Mouse (Mus musculus) liver, embryonic 11.5 days (tissue): ENCODE results near the gene Ankrd13d. TPM values are rescaled to one million over a fixed set of nuclear protein-coding genes. Genes with fewer than 3 reads are reported as not detected.

Experiments
- ATAC-seq: fragments of 200-750 bp; cut with Nextera tagmentation; replicated peaks from 2 replicates; pipeline ENCODE4 v1.8.0; 2017; ENCODE audit warnings: moderate number of reproducible peaks, mild to moderate bottlenecking, moderate TSS enrichment, moderate library complexity; ENCODE audit not compliant: low FRiP score
- DNase-seq: peaks from one replicate; pipeline ENCODE4 v3.0.0-alpha.2; 2017; ENCODE audit warnings: low spot score
- H3K27ac ChIP-seq: fragments of 300-500 bp; sonication (generic); 2 replicates; pipeline ENCODE4 v1.5.1; 2014; ENCODE audit warnings: mild to moderate bottlenecking, low read depth, low read length, control low read depth
- H3K27me3 ChIP-seq: fragments of 300-500 bp; sonication (generic); replicated peaks from 2 replicates; pipeline ENCODE4 v1.6.1; 2014; ENCODE audit warnings: low read length, mixed read lengths; ENCODE audit not compliant: control insufficient read depth, insufficient read depth
- H3K36me3 ChIP-seq: fragments of 300-500 bp; sonication (generic); 2 replicates; pipeline ENCODE4 v1.6.1; 2014; ENCODE audit warnings: mild to moderate bottlenecking, low read length, moderate library complexity, mixed read lengths; ENCODE audit not compliant: control insufficient read depth, insufficient read depth
- H3K4me1 ChIP-seq: fragments of 300-500 bp; sonication (generic); replicated peaks from 2 replicates; pipeline ENCODE4 v1.6.1; 2014; ENCODE audit warnings: low read length, mixed read lengths; ENCODE audit not compliant: control insufficient read depth, insufficient read depth
- H3K4me2 ChIP-seq: fragments of 300-500 bp; sonication (generic); 2 replicates; pipeline ENCODE4 v1.6.1; 2014; ENCODE audit warnings: mild to moderate bottlenecking, control low read depth, moderate library complexity
- H3K4me3 ChIP-seq: fragments of 300-500 bp; sonication (generic); 2 replicates; pipeline ENCODE4 v1.5.1; 2014; ENCODE audit warnings: low read depth, low read length, control low read depth
- H3K9ac ChIP-seq: fragments of 300-500 bp; sonication (generic); 2 replicates; pipeline ENCODE4 v1.6.1; 2014; ENCODE audit warnings: low read depth, low read length, control low read depth
- H3K9me3 ChIP-seq: fragments of 300-500 bp; sonication (generic); 2 replicates; pipeline ENCODE4 v1.6.1; 2016; ENCODE audit warnings: low read length, inconsistent platforms, mixed read lengths; ENCODE audit not compliant: control insufficient read depth
- WGBS: fragments of 180-500 bp; shearing (Covaris S2); extraction: QIAGEN DNeasy Blood & Tissue Kit; methylation state at CpG from one replicate; pipeline ENCODE4 v1.1.7; 2014; 5-methylcytosine and 5-hydroxymethylcytosine counted together
- polyA plus RNA-seq: library from polyadenylated mRNA; unstranded; fragments of >200 nt; fragmentation: Nextera tagmentation; extraction: Ambion mirVana; gene quantifications from 2 replicates; pipeline ENCODE4 v1.2.1, GENCODE M21; 2014

The Ankrd13d gene
- polyA plus RNA-seq, 1 experiment from 2014 or later = 3.2 TPM

DNA sequence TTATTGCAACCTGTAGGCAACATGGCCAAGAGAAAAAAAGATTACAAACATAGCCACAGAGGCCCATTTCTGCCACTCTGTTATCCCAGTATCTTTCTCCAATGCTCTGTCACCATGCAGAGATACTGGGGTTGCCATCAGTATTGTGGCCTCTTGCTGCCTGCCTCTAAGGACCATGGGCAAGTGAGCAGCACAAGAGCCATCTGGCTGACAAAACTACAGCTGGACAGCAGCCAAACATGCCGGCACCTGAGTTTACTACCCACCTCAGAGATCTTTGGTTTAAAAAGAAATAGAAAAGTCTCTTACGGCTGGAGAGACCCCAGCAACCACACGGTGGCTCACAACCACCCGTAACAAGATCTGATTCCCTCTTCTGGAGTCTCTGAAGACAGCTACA is 36.3 kb upstream of the Ankrd13d start:
- H3K9ac ChIP-seq = no peak overlapping the region
- peaks cover 54% of the 10 kb centered on the region for H3K36me3 ChIP-seq
- no peak overlapping the region for H3K27ac ChIP-seq
- H3K4me2 ChIP-seq = no peak overlapping the region
- 91% methylated on average over 4 of the region's 4 CpGs for WGBS
- DNase-seq (no peak), ATAC-seq (no peak)
- no peak overlapping the region for H3K4me3 ChIP-seq
- no peaks in the 10 kb centered on the region for H3K9me3 ChIP-seq
- no peaks in the 10 kb centered on the region for H3K4me1 ChIP-seq
- H3K27me3 ChIP-seq = no peaks in the 10 kb centered on the region

DNA sequence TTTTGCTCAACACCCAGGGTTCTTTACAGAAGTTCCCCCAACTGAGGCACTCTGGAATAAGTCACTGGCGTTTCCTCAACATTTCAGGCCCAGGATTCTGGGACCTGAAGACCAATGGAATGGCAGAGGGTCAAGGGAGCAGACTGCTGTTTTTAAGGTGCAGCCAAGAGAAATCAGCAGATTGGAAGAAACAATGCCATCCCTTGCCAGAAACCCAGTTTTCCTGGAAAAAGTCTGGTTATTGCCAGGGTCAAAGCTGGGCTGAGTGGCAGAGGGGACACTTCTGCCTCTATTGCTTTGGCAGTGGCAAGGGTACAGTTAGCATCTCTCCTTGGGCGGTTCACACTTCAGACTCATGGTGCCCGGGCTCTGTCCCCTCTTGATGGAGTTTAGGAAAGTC is 34.2 kb upstream of the Ankrd13d start:
- ATAC-seq = no peak
- H3K4me3 ChIP-seq = no peak overlapping the region
- no peak overlapping the region for H3K9ac ChIP-seq
- 89% methylated on average over 3 of the region's 3 CpGs for WGBS
- H3K27me3 ChIP-seq = no peaks in the 10 kb centered on the region
- no peak for DNase-seq
- peaks cover 44% of the 10 kb centered on the region for H3K36me3 ChIP-seq
- H3K4me1 ChIP-seq = no peaks in the 10 kb centered on the region
- no peak overlapping the region for H3K27ac ChIP-seq
- no peak overlapping the region for H3K4me2 ChIP-seq
- no peaks in the 10 kb centered on the region for H3K9me3 ChIP-seq

DNA sequence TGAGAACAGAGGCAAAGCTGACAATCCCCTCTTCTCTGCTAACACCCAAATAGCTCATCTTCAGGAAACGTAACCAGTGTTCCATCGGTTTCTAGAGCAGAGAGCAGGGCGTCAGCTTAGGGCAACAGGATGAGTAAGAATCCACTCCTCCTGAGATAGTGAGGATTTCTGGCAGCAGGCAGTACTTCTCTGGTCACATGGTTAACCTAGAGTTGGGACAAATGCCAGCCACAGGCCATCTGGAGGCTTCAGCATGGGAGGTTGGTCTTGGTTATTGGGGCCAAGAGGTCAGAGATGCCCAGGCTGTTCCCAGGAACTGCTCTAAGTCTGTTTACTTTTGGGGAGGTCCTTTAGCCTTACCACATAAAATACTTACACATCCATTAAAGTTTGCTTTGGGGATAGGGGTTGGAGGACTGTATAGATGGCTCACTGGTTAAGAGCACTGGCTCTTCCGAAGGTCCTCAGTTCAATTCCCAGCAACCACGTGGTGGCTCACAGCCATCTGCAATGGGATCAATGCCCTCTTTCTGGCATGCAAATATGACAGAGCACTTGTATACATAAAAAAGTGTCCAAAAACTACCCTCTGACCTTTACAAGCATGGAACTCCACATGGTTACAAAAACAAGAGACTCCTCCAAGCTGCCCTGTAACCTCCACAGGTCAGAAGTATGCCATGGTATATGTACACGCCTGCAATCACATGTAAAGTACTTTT is 32.4 kb upstream of the Ankrd13d start:
- Histone ChIP-seq H3K36me3 (peaks cover 29% of the 10 kb centered on the region), H3K9ac (no peak overlapping the region), H3K27ac (no peak overlapping the region), H3K4me3 (no peak overlapping the region), H3K9me3 (no peaks in the 10 kb centered on the region), H3K4me2 (no peak overlapping the region), H3K27me3 (no peaks in the 10 kb centered on the region), H3K4me1 (no peaks in the 10 kb centered on the region)
- DNase-seq = no peak
- 79% methylated on average over 6 of the region's 6 CpGs for WGBS
- ATAC-seq = no peak

DNA sequence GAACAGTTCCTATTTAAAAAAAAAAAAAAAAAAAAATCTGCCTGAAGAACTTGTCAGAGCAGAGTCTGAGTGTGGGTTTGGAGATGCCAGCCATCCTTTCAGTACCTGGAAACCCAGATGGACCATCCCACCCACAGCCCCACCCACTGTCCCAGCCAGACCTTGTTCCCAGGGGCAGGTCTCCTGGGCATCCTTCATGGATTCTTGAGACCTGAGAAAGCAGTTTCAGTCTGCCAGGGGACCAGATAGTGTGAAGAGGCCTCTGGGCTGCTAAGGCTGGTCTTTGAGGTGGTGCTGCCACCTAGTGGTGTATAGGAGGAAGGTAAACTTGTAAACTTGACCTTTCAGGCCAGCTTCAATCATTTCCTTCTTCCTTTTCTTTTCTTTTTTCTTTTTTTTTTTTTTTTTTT is 26.8 kb upstream of the Ankrd13d start:
- H3K9ac ChIP-seq = no peak overlapping the region
- no peak overlapping the region for H3K4me2 ChIP-seq
- ATAC-seq = no peak
- H3K27me3 ChIP-seq = no peaks in the 10 kb centered on the region
- no peaks in the 10 kb centered on the region for H3K36me3 ChIP-seq
- no peak for DNase-seq
- peaks cover 5% of the 10 kb centered on the region for H3K4me1 ChIP-seq
- H3K27ac ChIP-seq = no peak overlapping the region
- H3K9me3 ChIP-seq = no peaks in the 10 kb centered on the region
- no peak overlapping the region for H3K4me3 ChIP-seq

DNA sequence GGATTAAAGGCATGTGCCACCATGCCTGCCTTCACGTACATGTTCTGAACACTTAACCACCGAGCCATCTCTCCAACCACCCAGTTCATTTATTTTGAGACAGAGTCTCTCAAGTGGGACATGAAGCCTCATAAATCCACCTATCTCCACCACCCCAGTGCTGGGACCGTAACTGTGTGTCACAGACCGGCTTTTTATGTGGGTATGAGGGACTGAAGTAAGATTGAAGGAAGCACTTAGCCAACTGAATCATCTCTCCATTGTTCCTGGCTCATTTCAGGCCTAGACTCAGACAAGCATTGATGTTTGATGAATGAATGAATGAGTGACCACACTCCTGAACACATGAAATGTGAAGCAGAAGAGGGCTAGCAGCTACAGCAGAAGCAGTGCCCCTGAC is 26.4 kb upstream of the Ankrd13d start:
- Histone ChIP-seq H3K9ac (no peak overlapping the region), H3K27me3 (no peaks in the 10 kb centered on the region), H3K4me1 (peaks cover 10% of the 10 kb centered on the region), H3K36me3 (no peaks in the 10 kb centered on the region), H3K4me2 (no peak overlapping the region), H3K4me3 (no peak overlapping the region), H3K9me3 (no peaks in the 10 kb centered on the region), H3K27ac (no peak overlapping the region)
- ATAC-seq = no peak
- WGBS = 83% methylated on average over 4 of the region's 4 CpGs
- no peak for DNase-seq

DNA sequence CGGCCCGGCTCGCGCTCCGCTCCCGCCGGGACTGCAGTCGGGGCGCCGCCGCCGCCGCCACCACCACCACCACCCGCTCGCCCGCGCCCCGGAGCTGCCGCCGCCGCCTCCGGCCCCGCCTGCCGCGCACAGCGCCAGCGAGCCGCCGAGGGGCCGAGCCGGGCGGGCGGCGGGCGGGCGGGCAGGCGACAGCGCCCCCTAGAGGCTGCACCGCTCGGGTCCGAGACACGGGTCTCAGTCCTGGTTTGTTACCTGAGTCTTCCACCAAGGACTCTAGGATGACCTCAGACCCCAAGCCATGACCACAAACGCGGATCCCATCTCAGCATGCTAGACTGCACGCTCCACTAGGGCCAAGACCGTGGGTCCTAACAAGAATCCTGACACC is 23.2 kb upstream of the Ankrd13d start, which contains the start of gene Grk2:
Gene Grk2, minus strand, starts transcription at position 33 of the 388 bp plus-strand sequence.
- Histone ChIP-seq H3K27ac (peak within 1 kb of the TSS; percentile 85), H3K36me3 (no peaks in the 10 kb centered on the region), H3K4me2 (peak within 1 kb of the TSS; percentile 94), H3K4me3 (peak within 1 kb of the TSS; percentile 98), H3K4me1 (peaks cover 41% of the 10 kb centered on the region), H3K27me3 (no peaks in the 10 kb centered on the region), H3K9me3 (no peaks in the 10 kb centered on the region), H3K9ac (peak within 1 kb of the TSS; percentile 97)
- DNase-seq (peak; percentile 84), ATAC-seq (peak; percentile 78)
- WGBS = 1% methylated on average over 25 of the region's 46 CpGs

DNA sequence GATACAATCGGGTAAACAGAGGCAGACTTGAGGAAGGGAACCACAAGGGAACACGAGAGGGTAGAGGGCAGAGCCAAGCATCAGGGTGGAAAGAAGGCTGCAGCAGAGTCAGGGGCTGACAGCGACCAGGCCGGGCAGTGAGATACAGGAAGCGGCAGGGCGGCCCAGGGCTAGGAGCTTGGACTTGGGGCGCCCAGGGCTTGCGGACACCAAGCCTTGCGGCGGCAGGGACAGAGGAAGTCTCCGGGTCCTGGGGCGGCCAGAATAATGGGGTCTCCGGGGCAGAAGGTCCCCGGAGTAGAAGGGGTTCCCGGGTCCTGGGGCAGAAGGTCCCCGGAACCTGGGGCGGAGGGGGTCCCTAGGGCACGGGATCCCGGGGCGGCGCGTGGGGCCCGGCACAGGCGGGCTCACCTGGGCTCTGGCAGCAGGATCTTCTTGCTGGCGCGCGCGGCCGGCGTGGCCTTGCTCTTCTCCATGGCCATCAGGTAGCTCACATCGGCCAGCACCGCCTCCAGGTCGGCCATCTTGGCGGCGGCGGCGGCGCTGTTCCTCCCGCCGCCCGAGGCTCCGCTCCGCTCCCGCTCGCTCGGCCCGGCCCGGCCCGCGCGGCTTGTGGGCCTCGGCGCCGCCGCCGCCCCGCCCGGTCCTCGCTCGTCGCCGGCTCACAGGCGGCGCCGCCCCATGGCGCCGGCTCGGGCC is 22.7 kb upstream of the Ankrd13d start:
- Histone ChIP-seq H3K4me2 (peak overlapping the region; percentile 94), H3K36me3 (no peaks in the 10 kb centered on the region), H3K27ac (peak overlapping the region; percentile 85), H3K9ac (peak overlapping the region; percentile 97), H3K9me3 (no peaks in the 10 kb centered on the region), H3K4me3 (peak overlapping the region; percentile 98), H3K27me3 (no peaks in the 10 kb centered on the region), H3K4me1 (peaks cover 46% of the 10 kb centered on the region)
- DNase-seq (peak; percentile 66), ATAC-seq (peak; percentile 61)
- under 1% methylated on average over 53 of the region's 68 CpGs for whole genome bisulfite sequencing

DNA sequence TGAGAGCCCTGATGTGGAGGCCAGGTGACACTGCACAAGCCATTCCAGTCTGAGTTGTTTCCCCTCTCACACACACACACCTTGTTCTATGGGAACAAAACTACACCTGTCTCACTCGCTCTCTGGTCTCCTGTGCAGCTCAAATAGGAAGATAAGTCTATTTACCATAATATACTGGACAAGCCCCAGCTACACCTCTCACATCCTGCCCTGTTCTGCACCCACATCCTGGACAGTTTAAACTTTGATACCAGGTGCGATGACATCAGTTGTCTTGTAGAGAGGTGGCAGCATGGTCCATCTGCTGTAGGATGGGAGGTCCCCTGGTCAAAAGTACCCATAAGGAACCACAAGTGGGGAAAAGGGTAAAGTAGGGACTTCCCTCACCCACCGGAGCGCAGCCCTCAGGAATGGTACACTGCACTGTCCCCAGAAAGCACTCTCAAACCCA is 22.0 kb upstream of the Ankrd13d start:
- peak overlapping the region; percentile 94 for H3K4me2 ChIP-seq
- peak overlapping the region; percentile 97 for H3K9ac ChIP-seq
- peaks cover 54% of the 10 kb centered on the region for H3K4me1 ChIP-seq
- ATAC-seq (no peak), DNase-seq (no peak)
- H3K9me3 ChIP-seq = no peaks in the 10 kb centered on the region
- no peaks in the 10 kb centered on the region for H3K36me3 ChIP-seq
- peak overlapping the region; percentile 45; the same call in 1 of the 2 replicates for H3K27ac ChIP-seq
- 45% methylated on average over 4 of the region's 4 CpGs for WGBS
- H3K27me3 ChIP-seq = no peaks in the 10 kb centered on the region
- peak overlapping the region; percentile 98 for H3K4me3 ChIP-seq
